Mouse (Mus musculus): Measurements from ENCODE around the gene Bcat1.

DNA sequence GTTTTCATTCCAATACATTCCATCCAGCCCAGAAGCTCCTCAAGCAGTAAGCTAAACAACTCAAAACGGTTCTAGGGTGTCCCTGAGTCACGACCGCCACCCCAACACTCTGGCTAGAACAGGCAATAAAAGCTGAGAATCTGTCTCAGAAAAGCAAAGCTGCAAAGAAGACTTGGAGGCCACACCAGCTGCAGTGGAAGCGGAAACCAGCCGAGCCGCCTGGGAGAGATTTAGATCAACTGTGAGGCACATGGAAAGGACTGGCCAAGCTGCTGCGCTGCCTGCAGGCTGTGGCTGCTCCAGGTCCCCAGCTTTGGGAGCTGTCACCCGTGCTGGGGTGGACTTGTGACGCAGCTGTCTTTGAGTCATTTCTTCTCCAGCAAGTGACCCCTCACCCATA, 45.4 kb downstream of the Bcat1 start:
- TF ChIP-seq POLR2A (IDR thresholded peaks at IDR 0.05; ENCODE audit: extremely low read depth, insufficient read depth, low read length) (no peak), CTCF (IDR thresholded peaks at IDR 0.05; ENCODE audit: extremely low read depth, insufficient read depth, low read length) (no peak)

Measured in cortical plate, adult 2 months (tissue).